Mouse (Mus musculus): ENCODE data around the gene Radil.

Radil gene

DNA sequence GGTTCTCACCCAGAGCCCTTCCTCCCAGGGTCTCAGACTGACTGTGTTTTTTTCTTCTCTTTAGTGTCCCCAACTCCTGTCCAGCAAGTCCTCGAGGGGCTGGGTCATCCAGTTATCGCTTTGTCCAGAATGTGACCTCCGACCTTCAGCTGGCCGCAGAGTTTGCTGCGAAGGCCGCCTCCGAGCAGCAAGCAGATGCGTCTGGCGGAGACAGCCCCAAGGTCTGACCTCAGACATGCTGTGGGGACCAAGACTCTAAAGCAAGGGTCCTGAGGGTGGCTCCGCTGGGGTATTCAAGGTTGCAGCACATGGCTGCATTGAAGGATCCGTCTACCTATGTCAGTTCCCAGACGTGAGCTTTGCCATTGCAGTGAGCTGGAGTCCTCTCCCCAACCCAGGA, 102.3 kb downstream of the Radil start:
- DNase-seq (ENCODE audit: extremely low spot score) = no peak

DNA sequence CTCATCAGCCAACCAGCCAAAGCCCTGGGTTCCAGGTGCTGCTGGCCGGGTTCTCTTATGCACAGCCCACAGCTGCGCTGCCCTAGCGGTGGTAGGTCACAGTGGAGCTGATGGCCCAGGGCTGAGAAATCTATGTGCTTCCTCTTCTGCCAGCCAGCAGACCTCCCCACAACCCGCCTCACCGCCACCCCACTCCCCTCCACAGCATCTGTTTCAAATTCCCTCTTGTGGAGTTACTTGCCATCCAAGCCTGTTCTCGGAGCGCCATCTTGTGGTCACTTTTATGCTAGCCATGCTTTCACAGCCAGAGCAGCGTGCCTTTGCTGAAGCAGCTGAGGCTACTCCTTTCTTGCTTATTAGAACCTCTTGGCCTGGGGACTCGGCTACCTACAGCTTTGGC, 102.8 kb downstream of the Radil start:
- peak; percentile 93 for DNase-seq (ENCODE audit: extremely low spot score)

DNA sequence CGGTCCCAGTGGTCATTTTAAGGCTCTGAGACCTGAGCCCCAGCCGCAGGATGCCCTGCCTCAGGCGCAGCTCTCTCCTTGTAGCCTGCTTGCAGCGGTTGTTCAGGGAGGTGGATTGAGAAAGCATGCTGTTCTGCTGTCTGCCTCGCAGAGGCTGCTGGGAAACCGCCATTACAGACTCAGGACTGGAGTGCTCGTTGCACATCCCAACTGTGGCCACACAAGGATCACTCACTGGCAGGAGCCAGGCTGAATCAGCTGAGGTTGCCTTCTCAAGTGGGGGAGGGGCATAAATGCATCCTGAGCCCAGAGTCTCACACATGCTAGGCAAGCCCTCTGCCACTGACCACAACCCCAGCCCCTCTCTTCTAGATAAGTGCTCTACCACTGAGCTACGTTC, 105.2 kb downstream of the Radil start:
- no peak for DNase-seq (ENCODE audit: extremely low spot score)

DNA sequence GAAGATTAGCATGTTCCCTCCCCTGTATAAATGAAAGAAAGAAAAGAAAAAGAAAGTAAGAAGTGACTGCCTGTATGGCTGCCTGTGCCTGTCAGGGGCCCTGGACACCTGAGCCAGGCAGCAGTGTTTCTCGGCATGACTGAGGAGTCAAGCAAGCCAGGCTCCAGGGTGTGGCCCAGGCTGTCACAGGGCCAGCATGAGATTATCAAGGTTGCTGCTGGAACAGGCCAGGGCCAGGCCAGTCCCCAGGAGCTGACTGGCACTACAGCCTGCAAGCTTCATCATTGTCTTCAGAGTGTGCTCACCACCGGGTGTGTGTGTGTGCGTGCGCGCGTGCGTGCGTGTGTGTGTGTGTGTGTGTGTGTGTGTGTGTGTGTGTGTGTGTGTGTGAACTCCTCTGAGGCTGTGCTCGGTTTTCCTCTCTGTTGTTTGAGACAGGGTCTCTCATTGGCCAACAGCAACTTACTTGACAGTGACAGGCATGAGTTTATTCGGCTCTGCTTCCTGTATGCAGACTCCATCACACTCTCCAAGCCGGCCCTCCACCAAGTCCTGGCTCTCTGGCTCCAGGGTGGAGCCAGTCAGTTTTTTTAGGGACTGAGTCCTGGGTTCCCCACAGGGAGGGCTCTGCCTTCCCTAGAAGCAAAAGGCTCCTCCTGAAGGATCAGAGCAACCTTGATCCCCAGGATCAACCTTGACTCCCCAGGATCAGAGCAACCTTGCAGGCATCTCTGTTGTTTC, 105.9 kb downstream of the Radil start:
- no peak for DNase-seq (ENCODE audit: extremely low spot score)

DNA sequence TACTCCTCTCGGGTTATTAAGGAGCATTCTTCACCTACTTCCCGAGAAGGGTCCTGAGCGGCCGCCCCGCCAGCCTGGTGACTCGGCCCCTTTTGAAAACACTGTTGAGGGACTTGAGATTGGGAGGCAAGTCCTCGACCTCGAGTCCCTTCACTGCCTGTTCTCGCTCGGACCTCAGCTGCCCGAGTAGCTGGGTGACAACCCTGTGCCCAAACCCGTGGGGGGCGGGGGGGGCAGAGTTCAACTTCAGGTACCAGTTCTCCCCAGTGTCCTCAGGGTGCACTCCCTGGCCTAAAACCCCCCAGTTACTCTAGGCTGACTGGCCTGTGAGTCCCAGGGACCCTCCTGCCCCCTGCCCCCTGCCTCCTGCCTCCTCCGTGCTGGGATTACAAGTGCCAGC, 106.9 kb downstream of the Radil start:
- DNase-seq (ENCODE audit: extremely low spot score) = no peak

DNA sequence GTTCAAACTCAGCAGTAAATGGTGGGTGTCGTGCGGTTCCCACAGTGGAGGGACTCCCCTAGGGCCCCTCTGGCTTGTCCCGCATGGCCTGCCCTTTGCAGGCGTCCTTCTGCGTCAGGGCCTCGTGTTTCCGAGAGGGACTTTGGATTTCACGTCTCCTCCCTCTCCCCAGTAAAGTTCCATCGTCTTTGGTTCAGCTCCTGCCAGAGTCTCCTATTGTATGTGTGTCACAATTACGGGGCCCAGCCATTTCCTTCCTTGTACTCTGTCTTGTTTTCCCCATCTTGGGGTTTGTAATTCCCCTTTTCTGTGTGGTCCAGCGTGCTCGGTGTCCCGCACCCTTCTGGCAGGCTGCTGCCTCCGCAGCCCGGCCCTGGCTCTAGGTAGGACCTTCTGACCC, 107.4 kb downstream of the Radil start:
- DNase-seq (ENCODE audit: extremely low spot score) = no peak

DNA sequence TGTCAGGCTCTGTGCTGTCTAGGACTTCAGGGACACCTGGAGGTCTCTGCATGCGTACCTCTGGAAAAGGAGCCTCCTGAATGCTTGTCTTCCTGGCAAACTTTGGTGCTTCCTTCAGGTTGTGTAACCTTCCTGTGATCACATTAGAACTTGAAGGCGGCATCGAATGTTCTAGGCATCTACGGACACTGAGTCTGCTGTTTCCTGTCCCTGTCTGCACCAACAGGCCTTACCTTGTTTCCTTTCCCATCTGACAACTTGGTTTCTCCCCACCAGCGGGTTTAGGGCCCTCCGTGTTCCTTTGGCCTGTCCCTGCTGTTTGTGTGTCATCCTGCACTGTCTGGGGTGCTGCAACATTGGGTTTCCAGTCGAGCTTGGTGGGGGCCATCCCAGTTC, 108.9 kb downstream of the Radil start:
- DNase-seq (ENCODE audit: extremely low spot score) = no peak

DNA sequence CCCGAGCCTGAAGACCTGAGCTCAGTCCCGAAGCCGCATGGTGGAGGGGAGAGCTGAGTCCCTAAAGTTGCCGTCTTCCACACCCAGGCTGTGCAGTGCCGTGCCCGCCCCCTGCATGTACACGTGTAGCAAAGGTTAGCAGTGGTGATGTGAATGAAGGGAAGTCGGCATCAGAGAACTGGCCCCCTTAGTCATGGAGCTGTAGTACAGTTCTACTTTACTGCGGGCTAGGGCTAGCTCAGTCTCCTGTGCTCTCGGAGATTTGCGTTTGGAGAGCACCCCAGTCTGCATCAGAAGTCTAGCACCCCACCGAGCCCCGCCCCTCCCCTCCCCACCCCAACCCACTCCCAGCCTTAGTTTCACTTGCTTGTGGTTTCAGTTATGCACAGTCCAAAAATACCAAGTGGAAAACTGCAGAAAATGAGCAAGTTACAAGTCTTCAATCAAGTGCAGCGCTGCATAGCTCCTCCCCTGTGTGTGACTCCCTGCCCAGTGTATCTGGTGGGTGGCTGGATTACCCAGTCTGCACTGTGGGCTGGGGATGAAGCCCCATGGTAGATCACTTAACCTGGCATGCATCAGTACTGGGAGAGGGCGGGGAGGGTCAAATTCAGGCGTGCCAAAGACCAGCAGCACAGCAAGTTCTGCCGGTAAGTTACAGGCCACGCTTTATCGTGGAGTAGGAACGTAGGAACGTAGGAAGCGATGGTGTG, 109.4 kb downstream of the Radil start:
- DNase-seq (ENCODE audit: extremely low spot score) = no peak

DNA sequence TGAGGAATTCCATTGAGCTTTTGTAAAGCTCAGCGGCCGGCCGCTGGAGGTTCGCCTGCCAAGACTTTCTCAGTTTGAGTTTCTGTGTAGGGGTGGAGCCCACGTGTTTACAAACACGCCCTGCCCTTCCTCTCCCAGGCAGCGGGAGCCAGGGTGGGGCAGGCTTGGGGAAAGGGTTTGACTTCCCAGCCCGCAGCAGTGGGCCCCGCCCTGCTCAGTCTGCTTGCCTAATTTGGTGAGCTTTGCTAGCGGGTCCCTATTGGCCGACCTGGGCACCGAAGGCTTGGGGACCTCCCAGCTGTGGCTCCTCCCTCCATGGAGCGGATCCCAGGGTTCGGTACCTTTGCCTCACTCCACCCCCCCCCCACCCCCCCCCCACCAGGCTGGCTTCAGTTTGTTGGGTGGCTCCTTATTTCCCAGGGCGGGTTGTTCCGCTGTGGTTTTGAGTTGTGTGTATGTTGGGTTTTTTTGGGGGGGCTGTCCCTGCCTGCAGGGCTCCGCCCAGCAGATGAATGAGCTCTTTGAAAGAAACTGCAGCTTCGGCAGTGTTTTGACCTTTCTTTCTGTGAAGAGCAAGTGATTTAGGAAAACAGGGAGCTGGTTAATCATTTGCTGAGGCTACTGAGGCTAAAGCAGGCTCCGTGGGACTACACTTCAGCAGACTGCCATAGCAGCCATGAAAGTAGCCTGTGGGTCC, 110.3 kb downstream of the Radil start:
- DNase-seq (ENCODE audit: extremely low spot score) = peak; percentile 88

DNA sequence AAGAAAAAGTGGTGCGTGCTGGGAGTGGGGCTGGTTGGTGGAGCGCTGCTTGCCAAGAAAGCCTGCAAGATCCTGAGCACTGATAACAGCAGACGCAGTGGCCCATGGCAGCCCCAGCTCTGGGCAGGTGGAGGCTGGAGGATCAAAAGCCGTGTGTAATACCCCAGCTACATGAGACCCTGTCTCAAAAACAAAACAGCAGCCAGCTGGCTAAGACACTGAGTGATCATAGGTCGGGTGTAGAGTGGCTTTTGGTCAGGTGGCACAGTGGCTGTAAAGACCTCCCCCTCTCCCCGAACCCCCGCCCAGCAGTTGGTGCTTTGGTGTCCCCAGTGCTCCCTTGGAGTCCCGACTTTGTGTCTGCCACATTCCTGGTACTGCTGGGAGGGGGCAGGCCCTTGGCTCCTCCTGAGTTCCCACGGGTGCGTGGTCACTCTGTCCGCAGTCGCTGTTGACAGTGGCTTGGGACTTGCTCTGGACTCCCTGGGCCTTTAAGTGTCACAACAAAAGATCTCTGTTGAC, 110.9 kb downstream of the Radil start:
- no peak for DNase-seq (ENCODE audit: extremely low spot score)

DNA sequence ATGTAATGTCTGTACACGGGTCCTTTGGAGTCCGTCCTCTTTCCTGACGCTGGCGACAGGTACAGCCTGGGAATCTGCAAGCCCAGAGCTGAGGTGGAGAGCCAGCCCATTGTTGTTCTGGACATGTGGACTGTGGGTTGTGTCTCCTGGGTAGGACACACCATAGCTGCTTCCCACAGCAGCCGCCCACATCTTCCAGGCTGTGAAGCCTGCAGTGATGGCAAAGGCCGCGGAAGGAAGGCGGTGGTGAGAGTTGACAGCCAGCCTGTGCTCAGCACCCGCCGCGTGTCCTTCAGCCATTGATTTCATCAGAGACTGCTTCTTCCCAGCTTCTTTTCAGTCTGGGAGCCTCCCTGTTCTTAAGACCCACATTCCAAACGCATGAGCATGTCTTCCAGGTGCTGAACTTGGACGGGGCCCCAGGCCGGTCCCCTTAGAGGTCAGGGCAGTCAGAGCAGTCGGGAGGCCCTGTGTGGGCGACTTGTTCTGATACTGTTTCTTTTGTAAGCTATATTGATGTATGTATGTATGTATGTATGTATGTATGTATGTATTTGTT, 112.4 kb downstream of the Radil start:
- DNase-seq (ENCODE audit: extremely low spot score) = no peak

DNA sequence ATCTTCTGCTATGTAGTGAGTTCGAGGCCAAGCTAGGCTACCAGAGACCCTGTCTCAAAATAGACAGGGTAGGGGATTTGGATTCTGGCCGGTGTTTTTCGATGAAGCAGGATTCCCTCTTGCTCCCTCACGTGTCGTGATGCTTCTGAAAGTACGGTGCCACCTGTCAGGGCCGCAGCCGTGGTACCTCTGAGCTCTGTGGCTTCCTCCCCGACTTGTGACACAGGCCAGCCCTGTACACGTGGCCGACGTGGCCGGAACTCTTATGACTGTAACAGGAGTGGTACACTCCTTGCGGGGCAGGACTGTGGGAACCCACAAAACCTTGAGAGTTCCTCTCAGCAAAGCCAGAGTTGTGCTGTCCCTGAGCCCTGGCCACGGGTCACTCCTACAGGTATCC, 115.2 kb downstream of the Radil start:
- DNase-seq (ENCODE audit: extremely low spot score) = no peak

Measured in embryo, embryonic 9.5 days (tissue).